Mouse (Mus musculus) embryonic fibroblast, embryonic 13.5 days (primary cell): Measurements from ENCODE around the gene Dlx6. TPM values are rescaled to one million over a fixed set of nuclear protein-coding genes. Genes with fewer than 3 reads are reported as not detected.
A peak's percentile ranks its signal among the peaks of the same experiment; 100 is the strongest.

Experiments used
- H3K27ac ChIP-seq: 2 replicates; pipeline ENCODE4 v1.5.1; 2012; ENCODE audit warnings: low read length, control low read depth, inconsistent platforms; ENCODE audit not compliant: insufficient read depth
- H3K4me1 ChIP-seq: 2 replicates; pipeline ENCODE4 v1.6.1; 2011; ENCODE audit warnings: low read length; ENCODE audit not compliant: control insufficient read depth, insufficient read depth
- H3K4me3 ChIP-seq: 2 replicates; pipeline ENCODE4 v1.5.1; 2011; ENCODE audit warnings: mild to moderate bottlenecking, control low read depth, low read length; ENCODE audit not compliant: insufficient read depth
- CTCF ChIP-seq: IDR thresholded peaks from 2 replicates; pipeline ENCODE4 v1.5.1; 2011; ENCODE audit warnings: mild to moderate bottlenecking, control low read depth, low read length, moderate library complexity, borderline replicate concordance; ENCODE audit not compliant: insufficient read depth
- POLR2A ChIP-seq: IDR thresholded peaks from 2 replicates; pipeline ENCODE4 v1.6.1; 2011; ENCODE audit warnings: low read depth, mild to moderate bottlenecking, control low read depth, low read length, moderate library complexity
- polyA plus RNA-seq: library from polyadenylated mRNA; stranded (reverse); fragments of >200 nt; gene quantifications from 2 replicates; pipeline ENCODE4 v1.2.4, GENCODE M21; 2011; ENCODE audit warnings: low read depth; ENCODE audit not compliant: missing spikeins, insufficient read length

The Dlx6 gene
- polyA plus RNA-seq, 1 experiment: 1.0 TPM

DNA sequence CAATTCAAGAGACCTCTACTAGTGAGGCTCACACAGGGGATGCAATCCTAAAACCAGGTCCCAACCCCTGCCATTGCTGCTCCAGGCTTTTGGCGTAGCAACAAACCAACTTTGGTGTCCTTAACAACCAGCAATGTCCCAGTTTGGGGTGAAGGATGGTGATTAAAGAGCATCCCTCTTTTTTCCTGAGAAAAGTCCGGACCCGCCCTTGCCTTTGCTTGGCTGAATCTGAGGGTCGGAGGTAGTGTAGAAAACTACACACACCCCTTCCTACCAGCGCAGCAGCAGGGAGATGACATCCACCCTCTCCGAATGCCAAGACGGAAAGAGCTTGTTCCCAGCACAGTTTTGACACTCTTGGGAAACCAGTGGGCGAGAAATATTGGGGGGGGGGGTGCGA is 12.5 kb downstream of the Dlx6 start:
- H3K4me3 ChIP-seq: no peak overlapping the region
- no peak overlapping the region for H3K27ac ChIP-seq
- TF ChIP-seq CTCF (no peak), POLR2A (no peak)
- no peaks in the 10 kb centered on the region; the same call in 1 of the 2 replicates for H3K4me1 ChIP-seq

- Histone ChIP-seq H3K4me3 (no peak overlapping the region), H3K27ac (no peak overlapping the region), H3K4me1 (no peaks in the 10 kb centered on the region; the same call in 1 of the 2 replicates)
- TF ChIP-seq CTCF (no peak), POLR2A (no peak)
Observed at GRCm38 (mm10) chr6:6876231-6876630, 13.1 kb downstream of the Dlx6 start.

GRCm38 (mm10) chr6:6876731-6877130 is 13.6 kb downstream of the Dlx6 start:
- no peak overlapping the region for H3K4me3 ChIP-seq

GRCm38 (mm10) chr6:6877346-6877910 is 14.3 kb downstream of the Dlx6 start:
- H3K4me3 ChIP-seq: no peak overlapping the region
- no peak overlapping the region for H3K27ac ChIP-seq
- TF ChIP-seq CTCF: no peak
- H3K4me1 ChIP-seq: no peaks in the 10 kb centered on the region; the same call in 1 of the 2 replicates

More at GRCm38 (mm10) chr6:6876731-6877130, 13.6 kb downstream of the Dlx6 start:
- H3K4me1 ChIP-seq: no peaks in the 10 kb centered on the region; the same call in 1 of the 2 replicates
- no peak for TF ChIP-seq CTCF
- no peak for TF ChIP-seq POLR2A
- no peak overlapping the region for H3K27ac ChIP-seq

GRCm38 (mm10) chr6:6877981-6878840 is 15.1 kb downstream of the Dlx6 start:
- no peak for TF ChIP-seq CTCF
- no peak for TF ChIP-seq POLR2A
- Histone ChIP-seq H3K4me3 (no peak overlapping the region), H3K4me1 (no peaks in the 10 kb centered on the region; the same call in 1 of the 2 replicates), H3K27ac (no peak overlapping the region)

- no peak overlapping the region for H3K27ac ChIP-seq
- H3K4me1 ChIP-seq: no peaks in the 10 kb centered on the region; the same call in 1 of the 2 replicates
- TF ChIP-seq POLR2A (no peak), CTCF (no peak)
- no peak overlapping the region for H3K4me3 ChIP-seq
Observed at GRCm38 (mm10) chr6:6878841-6879291, 15.7 kb downstream of the Dlx6 start.

GRCm38 (mm10) chr6:6879371-6880325 is 16.5 kb downstream of the Dlx6 start:
- TF ChIP-seq CTCF: no peak
- TF ChIP-seq POLR2A: no peak
- no peak overlapping the region for H3K27ac ChIP-seq
- no peak overlapping the region; the same call in none of the 2 replicates for H3K4me3 ChIP-seq
- no peaks in the 10 kb centered on the region; the same call in 1 of the 2 replicates for H3K4me1 ChIP-seq

DNA sequence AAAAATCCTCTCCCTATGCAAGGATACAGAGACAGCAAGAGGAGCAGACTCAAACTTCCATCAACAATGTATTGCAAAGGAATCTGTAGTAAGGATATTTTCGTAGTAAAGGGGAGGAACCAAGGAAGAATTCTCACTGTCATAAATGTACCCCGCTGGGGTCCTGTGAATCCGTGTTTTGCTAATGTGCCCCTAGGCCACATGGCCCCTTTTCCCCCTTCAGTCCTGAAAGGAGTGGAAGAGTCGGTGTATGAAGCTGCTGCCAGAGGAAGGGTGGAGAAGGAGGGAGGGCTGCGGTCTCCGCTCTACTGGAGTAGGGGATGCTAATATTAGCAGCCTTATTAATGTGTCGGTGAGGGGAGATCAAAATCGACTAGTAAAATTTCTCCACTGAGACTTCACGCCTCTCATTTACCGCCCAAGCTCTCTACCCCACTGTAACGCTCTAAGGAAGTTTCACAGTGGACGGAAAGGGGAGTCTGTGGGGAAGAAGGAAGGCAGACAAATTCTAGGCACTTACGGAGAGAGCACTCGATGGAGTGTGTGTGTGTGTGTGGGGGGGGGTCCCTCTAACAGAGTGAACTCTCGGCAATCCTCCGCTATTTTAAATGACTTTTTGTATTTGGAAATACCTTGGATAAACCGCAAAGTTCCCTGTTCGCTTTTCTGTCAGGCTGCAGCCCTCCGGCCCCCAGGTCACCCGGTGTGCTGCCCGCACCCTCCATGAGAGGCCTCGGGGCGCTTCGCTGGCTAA is 17.4 kb downstream of the Dlx6 start:
- TF ChIP-seq POLR2A: no peak
- TF ChIP-seq CTCF: no peak
- Histone ChIP-seq H3K4me3 (peak overlapping the region; percentile 46), H3K4me1 (no peaks in the 10 kb centered on the region; the same call in 1 of the 2 replicates), H3K27ac (no peak overlapping the region)
